Mouse (Mus musculus) spleen, adult 2 months (tissue): ENCODE results near the gene Gfral.

Experiments used
- CTCF ChIP-seq: fragments of 200-500 bp; IDR thresholded peaks from 2 replicates; pipeline ENCODE4 v1.5.1; 2011; ENCODE audit warnings: mild to moderate bottlenecking, inconsistent platforms; ENCODE audit not compliant: insufficient read depth, insufficient read length, insufficient replicate concordance; ENCODE audit errors: extremely low read depth
- POLR2A ChIP-seq: fragments of 200-500 bp; IDR thresholded peaks from 2 replicates; pipeline ENCODE4 v1.6.1; 2011; ENCODE audit warnings: low read depth, low read length, inconsistent platforms

- TF ChIP-seq CTCF (no peak), POLR2A (no peak)
These were observed 44.3 kb upstream of the Gfral start for GRCm38 (mm10) chr9:76257731-76258130.
